Mouse (Mus musculus) brain, embryonic 14.5 days (tissue): Measurements from ENCODE around the gene Gpr146.

Source experiments
- CTCF ChIP-seq: fragments of 200-500 bp; IDR thresholded peaks from 2 replicates; pipeline ENCODE4 v1.5.1; 2012; ENCODE audit warnings: inconsistent platforms, mild to moderate bottlenecking, moderate library complexity, borderline replicate concordance; ENCODE audit not compliant: insufficient read depth, insufficient read length; ENCODE audit errors: extremely low read depth
- POLR2A ChIP-seq: fragments of 200-500 bp; IDR thresholded peaks from 2 replicates; pipeline ENCODE4 v1.6.1; 2012; ENCODE audit warnings: mild to moderate bottlenecking, inconsistent platforms, borderline replicate concordance; ENCODE audit not compliant: poor library complexity, insufficient read depth, insufficient read length, severe bottlenecking; ENCODE audit errors: extremely low read depth

GRCm38 (mm10) chr5:139405953-139406352, 28.5 kb downstream of the Gpr146 start:
- no peak for TF ChIP-seq CTCF
- TF ChIP-seq POLR2A: no peak
